Mouse (Mus musculus) liver, embryonic 15.5 days (tissue): ENCODE results near the gene Hoxa11. TPM values are rescaled to one million over a fixed set of nuclear protein-coding genes. Genes with fewer than 3 reads are reported as not detected.

ENCODE experiments used
- ATAC-seq: fragments of 200-750 bp; cut with Nextera tagmentation; 2 replicates; pipeline ENCODE4 v1.8.0; 2017; ENCODE audit warnings: moderate number of reproducible peaks, mild to moderate bottlenecking, moderate library complexity; ENCODE audit not compliant: insufficient read depth
- H3K27ac ChIP-seq: fragments of 300-500 bp; sonication (generic); replicated peaks from 2 replicates; pipeline ENCODE4 v1.5.1; 2015; ENCODE audit warnings: mild to moderate bottlenecking, inconsistent platforms
- H3K27me3 ChIP-seq: fragments of 300-500 bp; sonication (generic); 2 replicates; pipeline ENCODE4 v1.6.1; 2015; ENCODE audit warnings: mild to moderate bottlenecking, inconsistent platforms
- H3K36me3 ChIP-seq: fragments of 300-500 bp; sonication (generic); replicated peaks from 2 replicates; pipeline ENCODE4 v1.6.1; 2015; ENCODE audit warnings: moderate library complexity, mild to moderate bottlenecking, inconsistent platforms
- H3K4me1 ChIP-seq: fragments of 300-500 bp; sonication (generic); replicated peaks from 2 replicates; pipeline ENCODE4 v1.6.1; 2015; ENCODE audit warnings: inconsistent platforms
- H3K4me2 ChIP-seq: fragments of 300-500 bp; sonication (generic); 2 replicates; pipeline ENCODE4 v1.6.1; 2015; ENCODE audit warnings: moderate library complexity, mild to moderate bottlenecking, inconsistent platforms
- H3K4me3 ChIP-seq: fragments of 300-500 bp; sonication (generic); replicated peaks from 2 replicates; pipeline ENCODE4 v1.5.1; 2015; ENCODE audit warnings: mild to moderate bottlenecking, inconsistent platforms
- H3K9ac ChIP-seq: fragments of 300-500 bp; sonication (generic); 2 replicates; pipeline ENCODE4 v1.6.1; 2015; ENCODE audit warnings: moderate library complexity, mild to moderate bottlenecking, inconsistent platforms
- H3K9me3 ChIP-seq: fragments of 300-500 bp; sonication (generic); replicated peaks from 2 replicates; pipeline ENCODE4 v1.6.1; 2016; ENCODE audit warnings: inconsistent platforms
- WGBS: fragments of 180-500 bp; shearing (Covaris S2); methylation state at CpG from one replicate; pipeline ENCODE4 v1.1.7; 2015; ENCODE audit warnings: mixed read lengths; ENCODE audit not compliant: insufficient replicate concordance; 5-methylcytosine and 5-hydroxymethylcytosine counted together
- polyA plus RNA-seq: library from polyadenylated mRNA; unstranded; fragments of >200 nt; fragmentation: Nextera tagmentation; extraction: Ambion mirVana; gene quantifications from 2 replicates; pipeline ENCODE4 v1.2.1, GENCODE M21; 2015

Gene Hoxa11
- polyA plus RNA-seq, 1 experiment from 2014 or later: not detected

- Histone ChIP-seq H3K36me3 (no peaks in the 10 kb centered on the region), H3K4me2 (no peak overlapping the region), H3K27ac (no peak overlapping the region), H3K4me1 (no peaks in the 10 kb centered on the region), H3K27me3 (peaks cover 99% of the 10 kb centered on the region), H3K9ac (no peak overlapping the region), H3K9me3 (no peaks in the 10 kb centered on the region), H3K4me3 (no peak overlapping the region)
- no peak for ATAC-seq
- 2% methylated on average over 35 of the region's 35 CpGs for WGBS
Observed at GRCm38 (mm10) chr6:52252775-52253376, 7.3 kb upstream of the Hoxa11 start.

- Histone ChIP-seq H3K4me1 (no peaks in the 10 kb centered on the region), H3K9me3 (no peaks in the 10 kb centered on the region), H3K36me3 (no peaks in the 10 kb centered on the region), H3K9ac (no peak overlapping the region), H3K27ac (no peak overlapping the region), H3K27me3 (peaks cover 100% of the 10 kb centered on the region), H3K4me3 (no peak overlapping the region), H3K4me2 (no peak overlapping the region)
- ATAC-seq: no peak
- 3% methylated on average over 24 of the region's 24 CpGs for WGBS
Observed at GRCm38 (mm10) chr6:52252016-52252774, 6.6 kb upstream of the Hoxa11 start.

GRCm38 (mm10) chr6:52251177-52251879, 5.7 kb upstream of the Hoxa11 start:
- WGBS: 9% methylated on average over 7 of the region's 7 CpGs
- Histone ChIP-seq H3K4me3 (no peak overlapping the region), H3K27ac (no peak overlapping the region), H3K9ac (no peak overlapping the region), H3K36me3 (no peaks in the 10 kb centered on the region), H3K9me3 (no peaks in the 10 kb centered on the region), H3K27me3 (peaks cover 100% of the 10 kb centered on the region), H3K4me1 (no peaks in the 10 kb centered on the region), H3K4me2 (no peak overlapping the region)
- no peak for ATAC-seq

GRCm38 (mm10) chr6:52249826-52250225, 4.2 kb upstream of the Hoxa11 start:
- Histone ChIP-seq H3K9ac (no peak overlapping the region), H3K4me2 (no peak overlapping the region), H3K27me3 (peaks cover 100% of the 10 kb centered on the region), H3K4me3 (no peak overlapping the region), H3K4me1 (no peaks in the 10 kb centered on the region), H3K36me3 (no peaks in the 10 kb centered on the region), H3K9me3 (no peaks in the 10 kb centered on the region), H3K27ac (no peak overlapping the region)
- 2% methylated on average over 4 of the region's 4 CpGs for WGBS
- no peak for ATAC-seq

GRCm38 (mm10) chr6:52249415-52249738, 3.8 kb upstream of the Hoxa11 start:
- no peak overlapping the region for H3K27ac ChIP-seq
- no peaks in the 10 kb centered on the region for H3K36me3 ChIP-seq
- no peak overlapping the region for H3K4me3 ChIP-seq
- peaks cover 100% of the 10 kb centered on the region for H3K27me3 ChIP-seq
- ATAC-seq: no peak
- WGBS: under 1% methylated on average over 16 of the region's 16 CpGs
- no peak overlapping the region for H3K9ac ChIP-seq
- no peaks in the 10 kb centered on the region for H3K9me3 ChIP-seq
- no peaks in the 10 kb centered on the region for H3K4me1 ChIP-seq
- no peak overlapping the region for H3K4me2 ChIP-seq

- Histone ChIP-seq H3K4me2 (no peak overlapping the region), H3K9ac (no peak overlapping the region), H3K4me3 (no peak overlapping the region), H3K27ac (no peak overlapping the region), H3K36me3 (no peaks in the 10 kb centered on the region), H3K9me3 (no peaks in the 10 kb centered on the region), H3K4me1 (no peaks in the 10 kb centered on the region), H3K27me3 (peaks cover 100% of the 10 kb centered on the region)
- 2% methylated on average over 27 of the region's 27 CpGs for WGBS
- no peak for ATAC-seq
Observed at GRCm38 (mm10) chr6:52248638-52249414, 3.2 kb upstream of the Hoxa11 start.

GRCm38 (mm10) chr6:52247766-52248637, 2.4 kb upstream of the Hoxa11 start:
- ATAC-seq: no peak

GRCm38 (mm10) chr6:52246916-52247315, 1.3 kb upstream of the Hoxa11 start:
- Histone ChIP-seq H3K4me3 (no peak overlapping the region), H3K4me2 (no peak overlapping the region), H3K9ac (no peak overlapping the region), H3K27ac (no peak overlapping the region), H3K36me3 (no peaks in the 10 kb centered on the region), H3K9me3 (no peaks in the 10 kb centered on the region), H3K27me3 (peaks cover 100% of the 10 kb centered on the region), H3K4me1 (no peaks in the 10 kb centered on the region)
- no peak for ATAC-seq
- 0% methylated on average over 3 of the region's 3 CpGs for WGBS

More at GRCm38 (mm10) chr6:52247766-52248637, 2.4 kb upstream of the Hoxa11 start:
- no peaks in the 10 kb centered on the region for H3K36me3 ChIP-seq
- H3K4me1 ChIP-seq: no peaks in the 10 kb centered on the region
- no peak overlapping the region for H3K4me2 ChIP-seq
- H3K9ac ChIP-seq: no peak overlapping the region
- no peak overlapping the region for H3K4me3 ChIP-seq
- H3K27me3 ChIP-seq: peaks cover 100% of the 10 kb centered on the region
- no peaks in the 10 kb centered on the region for H3K9me3 ChIP-seq
- 2% methylated on average over 23 of the region's 23 CpGs for WGBS
- no peak overlapping the region for H3K27ac ChIP-seq

- Histone ChIP-seq H3K9ac (no peak overlapping the region), H3K4me3 (no peak overlapping the region), H3K4me1 (no peaks in the 10 kb centered on the region), H3K9me3 (no peaks in the 10 kb centered on the region), H3K27ac (no peak overlapping the region), H3K4me2 (no peak overlapping the region), H3K36me3 (no peaks in the 10 kb centered on the region), H3K27me3 (peaks cover 100% of the 10 kb centered on the region)
- WGBS: 2% methylated on average over 26 of the region's 26 CpGs
- no peak for ATAC-seq
Observed at GRCm38 (mm10) chr6:52246403-52246803, 793 bp upstream of the Hoxa11 start.

- Histone ChIP-seq H3K27me3 (peaks cover 100% of the 10 kb centered on the region), H3K9ac (no peak overlapping the region), H3K9me3 (no peaks in the 10 kb centered on the region), H3K36me3 (no peaks in the 10 kb centered on the region), H3K4me3 (no peak overlapping the region), H3K4me1 (no peaks in the 10 kb centered on the region), H3K4me2 (no peak overlapping the region), H3K27ac (no peak overlapping the region)
- ATAC-seq: no peak
- 1% methylated on average over 70 of the region's 71 CpGs for WGBS
Observed at GRCm38 (mm10) chr6:52245040-52245756, 412 bp downstream of the Hoxa11 start.
